Mouse (Mus musculus): Measurements from ENCODE around the gene Ihh. TPM values are rescaled to one million over a fixed set of nuclear protein-coding genes. Genes with fewer than 3 reads are reported as not detected.

Ihh gene
- polyA plus RNA-seq (2015; fragmentation: Illumina TruSeq; extraction: RNeasy Lipid Tissue Mini Kit (QIAGEN cat#74804); ENCODE audit: insufficient read depth, low read depth, low replicate concordance): not detected

DNA sequence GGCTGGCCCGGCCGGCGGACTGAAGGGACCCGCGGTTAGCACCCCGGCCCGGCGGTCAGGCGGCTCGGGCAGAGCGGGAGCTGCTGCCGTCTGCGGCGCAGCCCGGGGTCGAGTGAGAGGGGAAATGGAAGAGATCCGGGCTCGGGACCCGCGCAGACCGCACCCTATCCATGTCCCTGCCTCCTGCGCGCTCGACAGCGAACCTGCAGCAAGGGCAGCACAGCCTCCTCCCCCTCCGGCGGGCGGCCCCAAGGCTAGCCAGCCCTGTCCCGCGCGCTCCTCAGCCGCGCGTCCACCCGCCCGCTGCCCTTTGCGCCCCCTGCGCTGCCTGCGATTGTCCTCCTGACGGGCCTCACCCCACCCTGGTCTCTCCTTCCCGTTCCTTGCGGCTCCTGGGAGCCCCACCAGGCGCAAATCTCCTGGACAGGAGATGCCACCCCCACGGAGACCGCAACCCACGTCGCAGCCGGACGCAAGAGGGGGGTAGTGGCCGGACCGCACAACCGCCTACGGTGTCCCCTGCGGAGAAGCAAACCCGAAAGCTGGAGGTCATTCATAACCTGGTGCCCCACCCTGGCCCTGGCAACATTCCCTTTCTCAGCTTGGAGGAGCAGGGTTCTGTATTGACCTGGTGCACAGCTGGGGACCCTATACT lies at the start of gene Ihh:
Gene Ihh, minus strand, starts transcription at position 117 of the 655 bp plus-strand sequence.

DNA sequence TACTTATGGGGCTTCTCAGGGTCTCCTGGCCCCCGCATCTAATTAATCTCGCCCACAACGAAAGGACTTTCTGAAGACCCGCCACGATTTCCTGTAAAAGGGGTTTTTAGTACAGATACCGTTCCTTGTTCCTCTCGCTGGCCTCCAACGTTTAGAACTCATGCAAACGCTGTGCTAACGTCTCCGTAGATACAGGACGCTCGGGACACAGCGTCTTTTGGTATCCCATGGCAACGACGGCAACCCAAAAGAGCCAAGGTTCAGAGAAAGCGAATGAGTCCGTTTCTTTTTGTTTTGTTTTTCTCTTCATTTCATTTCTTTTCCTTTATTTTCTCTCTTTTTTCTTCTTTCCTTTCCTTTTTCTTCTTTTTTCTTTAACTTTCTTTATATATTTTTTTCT lies 16.1 kb downstream of the Ihh start, which contains the start of gene Cfap65:
Gene Cfap65, minus strand, starts transcription at position 198 of the 400 bp plus-strand sequence.

Other genes with a start within 250 kb of the Ihh start
- gene Cyp27a1, start 238.1 kb downstream of the Ihh start, polyA plus RNA-seq (2015; fragmentation: Illumina TruSeq; extraction: RNeasy Lipid Tissue Mini Kit (QIAGEN cat#74804); ENCODE audit: insufficient read depth, low read depth, low replicate concordance): 17.1 TPM
- gene Prkag3, start 202.5 kb downstream of the Ihh start, polyA plus RNA-seq (2015; fragmentation: Illumina TruSeq; extraction: RNeasy Lipid Tissue Mini Kit (QIAGEN cat#74804); ENCODE audit: insufficient read depth, low read depth, low replicate concordance): not detected
- 0.41 TPM for gene Wnt6, start 179.8 kb downstream of the Ihh start, polyA plus RNA-seq (2015; fragmentation: Illumina TruSeq; extraction: RNeasy Lipid Tissue Mini Kit (QIAGEN cat#74804); ENCODE audit: insufficient read depth, low read depth, low replicate concordance)
- not detected for gene Wnt10a, start 160.2 kb downstream of the Ihh start, polyA plus RNA-seq (2015; fragmentation: Illumina TruSeq; extraction: RNeasy Lipid Tissue Mini Kit (QIAGEN cat#74804); ENCODE audit: insufficient read depth, low read depth, low replicate concordance)
- gene Cdk5r2, start 96.7 kb downstream of the Ihh start, polyA plus RNA-seq (2015; fragmentation: Illumina TruSeq; extraction: RNeasy Lipid Tissue Mini Kit (QIAGEN cat#74804); ENCODE audit: insufficient read depth, low read depth, low replicate concordance): 0.76 TPM
- gene Fev, start 66.3 kb downstream of the Ihh start, polyA plus RNA-seq (2015; fragmentation: Illumina TruSeq; extraction: RNeasy Lipid Tissue Mini Kit (QIAGEN cat#74804); ENCODE audit: insufficient read depth, low read depth, low replicate concordance): 0.76 TPM
- gene Cryba2, start 58.5 kb downstream of the Ihh start, polyA plus RNA-seq (2015; fragmentation: Illumina TruSeq; extraction: RNeasy Lipid Tissue Mini Kit (QIAGEN cat#74804); ENCODE audit: insufficient read depth, low read depth, low replicate concordance): 2.2 TPM
- not detected for gene Cfap65, start 16.1 kb downstream of the Ihh start, polyA plus RNA-seq (2015; fragmentation: Illumina TruSeq; extraction: RNeasy Lipid Tissue Mini Kit (QIAGEN cat#74804); ENCODE audit: insufficient read depth, low read depth, low replicate concordance)
- gene Nhej1, start 173.5 kb upstream of the Ihh start, polyA plus RNA-seq (2015; fragmentation: Illumina TruSeq; extraction: RNeasy Lipid Tissue Mini Kit (QIAGEN cat#74804); ENCODE audit: insufficient read depth, low read depth, low replicate concordance): 1.1 TPM
- 1.2 TPM for gene Slc23a3, start 182.2 kb upstream of the Ihh start, polyA plus RNA-seq (2015; fragmentation: Illumina TruSeq; extraction: RNeasy Lipid Tissue Mini Kit (QIAGEN cat#74804); ENCODE audit: insufficient read depth, low read depth, low replicate concordance)
- gene Cnppd1, start 191.0 kb upstream of the Ihh start, polyA plus RNA-seq (2015; fragmentation: Illumina TruSeq; extraction: RNeasy Lipid Tissue Mini Kit (QIAGEN cat#74804); ENCODE audit: insufficient read depth, low read depth, low replicate concordance): 19.2 TPM
- gene Retreg2, start 191.1 kb upstream of the Ihh start, polyA plus RNA-seq (2015; fragmentation: Illumina TruSeq; extraction: RNeasy Lipid Tissue Mini Kit (QIAGEN cat#74804); ENCODE audit: insufficient read depth, low read depth, low replicate concordance): 24.8 TPM
- gene Zfand2b, start 217.0 kb upstream of the Ihh start, polyA plus RNA-seq (2015; fragmentation: Illumina TruSeq; extraction: RNeasy Lipid Tissue Mini Kit (QIAGEN cat#74804); ENCODE audit: insufficient read depth, low read depth, low replicate concordance): 12.2 TPM
- gene Abcb6, start 228.7 kb upstream of the Ihh start, polyA plus RNA-seq (2015; fragmentation: Illumina TruSeq; extraction: RNeasy Lipid Tissue Mini Kit (QIAGEN cat#74804); ENCODE audit: insufficient read depth, low read depth, low replicate concordance): 14.2 TPM
- gene Ankzf1, start 240.5 kb upstream of the Ihh start, polyA plus RNA-seq (2015; fragmentation: Illumina TruSeq; extraction: RNeasy Lipid Tissue Mini Kit (QIAGEN cat#74804); ENCODE audit: insufficient read depth, low read depth, low replicate concordance): 9.4 TPM
- 7.1 TPM for gene Atg9a, start 240.5 kb upstream of the Ihh start, polyA plus RNA-seq (2015; fragmentation: Illumina TruSeq; extraction: RNeasy Lipid Tissue Mini Kit (QIAGEN cat#74804); ENCODE audit: insufficient read depth, low read depth, low replicate concordance)